Mouse (Mus musculus): ENCODE data around the gene Grk5.
"Not testable (repeated sequence)": the region's sequence is repeated elsewhere in the genome, so short reads cannot be mapped to it uniquely, and the experiment has no call there.

The Grk5 gene

GRCm38 (mm10) chr19:60911653-60912052, 22.1 kb downstream of the Grk5 start:
- no peak for DNase-seq (ENCODE audit: low spot score)

- DNase-seq (ENCODE audit: low spot score), result no peak
Measured at GRCm38 (mm10) chr19:60915236-60915635, 25.7 kb downstream of the Grk5 start.

- DNase-seq (ENCODE audit: low spot score), result no peak
Measured at GRCm38 (mm10) chr19:60915862-60916261, 26.3 kb downstream of the Grk5 start.

- no peak for DNase-seq (ENCODE audit: low spot score)
Measured at GRCm38 (mm10) chr19:60916869-60917570, 27.5 kb downstream of the Grk5 start.

- not testable (repeated sequence) for DNase-seq (ENCODE audit: low spot score)
Measured at GRCm38 (mm10) chr19:60924534-60924933, 35.0 kb downstream of the Grk5 start.

GRCm38 (mm10) chr19:60935001-60935400, 45.5 kb downstream of the Grk5 start:
- DNase-seq (ENCODE audit: low spot score), result no peak

- DNase-seq (ENCODE audit: low spot score), result no peak
Measured at GRCm38 (mm10) chr19:60939954-60940379, 50.4 kb downstream of the Grk5 start.

- no peak for DNase-seq (ENCODE audit: low spot score)
Measured at GRCm38 (mm10) chr19:60940866-60941265, 51.3 kb downstream of the Grk5 start.

GRCm38 (mm10) chr19:60945801-60946311, 56.3 kb downstream of the Grk5 start:
- no peak for DNase-seq (ENCODE audit: low spot score)

- DNase-seq (ENCODE audit: low spot score), result no peak
Measured at GRCm38 (mm10) chr19:60946656-60947055, 57.1 kb downstream of the Grk5 start.

- DNase-seq (ENCODE audit: low spot score), result no peak
Measured at GRCm38 (mm10) chr19:60948996-60949395, 59.4 kb downstream of the Grk5 start.

GRCm38 (mm10) chr19:60950056-60950869, 60.7 kb downstream of the Grk5 start:
- no peak for DNase-seq (ENCODE audit: low spot score)

GRCm38 (mm10) chr19:60955131-60955530, 65.6 kb downstream of the Grk5 start:
- DNase-seq (ENCODE audit: low spot score), result no peak

GRCm38 (mm10) chr19:60955712-60956111, 66.2 kb downstream of the Grk5 start:
- DNase-seq (ENCODE audit: low spot score), result no peak

GRCm38 (mm10) chr19:60956198-60956750, 66.7 kb downstream of the Grk5 start:
- DNase-seq (ENCODE audit: low spot score), result no peak

- DNase-seq (ENCODE audit: low spot score), result no peak
Measured at GRCm38 (mm10) chr19:60959706-60960230, 70.2 kb downstream of the Grk5 start.

GRCm38 (mm10) chr19:60962358-60963061, 73.0 kb downstream of the Grk5 start:
- DNase-seq (ENCODE audit: low spot score), result no peak

GRCm38 (mm10) chr19:60967909-60968308, 78.4 kb downstream of the Grk5 start:
- no peak for DNase-seq (ENCODE audit: low spot score)

GRCm38 (mm10) chr19:60970406-60970805, 80.9 kb downstream of the Grk5 start:
- no peak for DNase-seq (ENCODE audit: low spot score)

GRCm38 (mm10) chr19:60971598-60971997, 82.0 kb downstream of the Grk5 start:
- DNase-seq (ENCODE audit: low spot score), result no peak

- no peak for DNase-seq (ENCODE audit: low spot score)
Measured at GRCm38 (mm10) chr19:60972281-60973015, 82.9 kb downstream of the Grk5 start.
